Mouse (Mus musculus): Measurements from ENCODE around the gene Trim58. TPM values are rescaled to one million over a fixed set of nuclear protein-coding genes. Genes with fewer than 3 reads are reported as not detected.

The Trim58 gene
- not detected for total RNA-seq (2021)
- long read RNA-seq, experiment 1, result 0 reads
- long read RNA-seq, experiment 2, result 0 reads

DNA sequence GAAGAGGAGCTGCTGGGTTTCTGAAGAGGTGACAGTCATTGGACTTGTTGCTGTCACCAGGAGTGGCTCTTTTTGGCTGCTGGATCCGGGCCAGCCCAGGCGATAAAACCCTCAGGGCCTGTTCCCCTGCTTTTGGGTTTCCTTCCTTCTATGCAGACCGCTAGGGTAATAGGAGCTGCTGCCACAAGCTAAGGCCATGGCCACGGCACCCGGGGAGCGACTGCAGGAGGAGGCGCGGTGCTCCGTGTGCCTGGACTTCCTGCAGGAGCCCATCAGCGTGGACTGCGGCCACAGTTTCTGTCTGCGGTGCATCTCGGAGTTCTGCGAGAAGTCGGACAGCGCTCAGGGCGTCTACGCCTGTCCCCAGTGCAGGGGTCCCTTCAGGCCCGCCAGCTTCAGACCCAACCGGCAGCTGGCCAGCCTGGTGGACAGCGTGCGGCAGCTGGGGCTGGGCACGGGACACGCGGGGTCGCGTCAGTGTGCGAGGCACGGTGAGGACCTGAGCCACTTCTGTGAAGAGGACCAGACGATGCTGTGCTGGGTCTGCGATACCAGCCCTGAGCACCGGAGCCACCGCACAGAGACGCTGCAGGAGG is at the start of gene Trim58:
Gene Trim58, plus strand, starts transcription at position 194 of the 596 bp plus-strand sequence.
- no peak for DNase-seq (ENCODE audit: low spot score in 2 of 2)

GRCm38 (mm10) chr11:58594814-58595213 is 45.5 kb upstream of the Trim58 start, which contains the start of gene Olfr324:
Gene Olfr324 (plus strand): TSS chr11:58595114.
- DNase-seq (ENCODE audit: low spot score in 2 of 2), result no peak

- no peak for DNase-seq (ENCODE audit: low spot score in 2 of 2)
Observed at GRCm38 (mm10) chr11:58597837-58598236, 42.4 kb upstream of the Trim58 start.

DNA sequence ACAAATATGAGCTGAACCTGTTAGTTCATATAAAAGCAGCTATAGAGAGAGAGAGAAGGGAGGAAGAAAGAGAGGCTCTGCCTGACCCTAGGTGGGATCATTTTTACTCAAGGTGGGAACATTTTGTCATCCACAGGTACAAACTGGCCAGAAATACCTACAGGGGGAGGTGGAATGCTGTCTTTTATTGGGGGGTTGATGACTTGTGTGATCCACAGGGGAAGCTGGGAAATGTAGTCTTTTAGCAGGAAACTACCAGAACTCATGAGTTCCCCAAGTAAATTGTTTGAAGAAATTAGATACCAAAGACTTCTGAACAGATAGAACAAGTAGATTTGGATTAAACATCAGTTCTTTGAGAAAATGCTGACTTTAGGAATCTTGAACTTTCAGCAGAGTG is 38.2 kb upstream of the Trim58 start:
- no peak for DNase-seq (ENCODE audit: low spot score in 2 of 2)

GRCm38 (mm10) chr11:58602800-58603560 is 37.3 kb upstream of the Trim58 start:
- no peak for DNase-seq (ENCODE audit: low spot score in 2 of 2)

DNA sequence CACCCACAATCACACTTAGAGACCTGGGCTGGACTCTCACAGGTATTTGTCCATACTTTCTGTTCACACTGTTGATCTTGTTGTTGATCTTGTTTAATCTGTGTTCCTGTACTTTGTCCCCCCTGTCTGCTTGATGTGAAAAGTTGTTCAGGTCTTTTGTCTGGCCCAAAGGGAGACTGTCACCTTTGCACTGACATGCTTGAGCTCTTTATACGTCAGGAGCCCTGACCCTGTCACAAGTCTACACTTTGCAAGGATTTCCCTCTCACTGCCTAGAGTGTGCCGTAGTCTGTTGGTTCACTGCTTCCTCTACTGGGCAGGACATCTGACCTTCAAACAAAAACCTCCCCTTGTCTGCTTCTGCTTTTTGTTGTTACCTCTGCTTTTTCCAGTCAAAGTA is 35.6 kb upstream of the Trim58 start:
- no peak for DNase-seq (ENCODE audit: low spot score in 2 of 2)

- DNase-seq (ENCODE audit: low spot score in 2 of 2), result no peak
Observed at GRCm38 (mm10) chr11:58605228-58605627, 35.0 kb upstream of the Trim58 start.

DNA sequence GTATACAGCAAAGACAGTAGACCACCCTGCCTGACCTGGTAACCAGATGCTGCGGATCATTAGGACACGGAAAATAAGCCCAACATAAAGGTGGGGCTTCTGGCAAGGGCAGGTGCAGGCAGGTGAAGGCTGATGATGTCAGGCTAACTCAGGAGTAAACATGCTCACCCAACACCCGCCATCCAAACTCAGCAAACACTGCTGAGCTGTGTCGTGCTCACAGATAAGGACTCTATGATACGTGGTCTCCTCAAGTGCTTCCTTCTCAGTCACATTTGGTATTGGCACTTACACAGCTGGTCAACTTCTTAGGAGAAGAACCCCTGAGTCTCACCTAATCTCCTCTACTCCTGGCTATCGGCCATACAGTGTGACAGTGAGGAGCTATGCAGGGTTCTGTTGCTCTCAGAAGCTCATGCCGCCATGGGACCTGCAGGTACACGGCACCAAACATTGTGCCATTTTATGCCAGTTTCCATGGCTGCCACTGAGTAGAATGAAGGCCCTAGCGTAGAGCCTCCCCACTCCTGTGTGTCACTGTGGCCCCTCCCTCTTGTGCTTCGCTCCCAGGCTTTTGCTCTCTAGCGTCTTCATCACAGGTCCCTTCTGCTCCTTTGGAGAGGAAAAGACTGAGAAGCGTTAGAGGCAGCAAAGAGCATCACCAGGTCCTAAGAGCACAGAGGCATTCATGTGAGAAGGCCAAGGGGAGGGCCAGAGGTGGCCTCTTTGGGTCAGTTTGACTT is 33.9 kb upstream of the Trim58 start:
- no peak for DNase-seq (ENCODE audit: low spot score in 2 of 2)

GRCm38 (mm10) chr11:58607030-58607429 is 33.2 kb upstream of the Trim58 start:
- DNase-seq (ENCODE audit: low spot score in 2 of 2), result no peak

GRCm38 (mm10) chr11:58613359-58613758 is 26.9 kb upstream of the Trim58 start:
- DNase-seq (ENCODE audit: low spot score in 2 of 2), result no peak

- no peak for DNase-seq (ENCODE audit: low spot score in 2 of 2)
Observed at GRCm38 (mm10) chr11:58614526-58614925, 25.7 kb upstream of the Trim58 start.

- DNase-seq (ENCODE audit: low spot score in 2 of 2), result no peak
Observed at GRCm38 (mm10) chr11:58615975-58616374, 24.3 kb upstream of the Trim58 start, which contains the start of gene 2210407C18Rik. Gene 2210407C18Rik (minus strand): TSS chr11:58616075.

GRCm38 (mm10) chr11:58618369-58618768 is 21.9 kb upstream of the Trim58 start:
- no peak for DNase-seq (ENCODE audit: low spot score in 2 of 2)

GRCm38 (mm10) chr11:58618793-58619192 is 21.5 kb upstream of the Trim58 start:
- no peak for DNase-seq (ENCODE audit: low spot score in 2 of 2)

- DNase-seq (ENCODE audit: low spot score in 2 of 2), result no peak
Observed at GRCm38 (mm10) chr11:58626146-58626545, 14.1 kb upstream of the Trim58 start.

GRCm38 (mm10) chr11:58630401-58630800 is 9.9 kb upstream of the Trim58 start, which contains the start of gene Olfr323:
Gene Olfr323 (minus strand): TSS chr11:58630501.
- DNase-seq (ENCODE audit: low spot score in 2 of 2), result no peak

- DNase-seq (ENCODE audit: low spot score in 2 of 2), result no peak
Observed at GRCm38 (mm10) chr11:58634878-58635277, 5.4 kb upstream of the Trim58 start.

GRCm38 (mm10) chr11:58636376-58636977 is 3.8 kb upstream of the Trim58 start:
- peak; percentile 27 to 40 for DNase-seq (ENCODE audit: low spot score in 2 of 2)

GRCm38 (mm10) chr11:58638176-58638701 is 2.0 kb upstream of the Trim58 start:
- DNase-seq (ENCODE audit: low spot score in 2 of 2), result peak in 1 of 2 experiments; percentile 13

DNA sequence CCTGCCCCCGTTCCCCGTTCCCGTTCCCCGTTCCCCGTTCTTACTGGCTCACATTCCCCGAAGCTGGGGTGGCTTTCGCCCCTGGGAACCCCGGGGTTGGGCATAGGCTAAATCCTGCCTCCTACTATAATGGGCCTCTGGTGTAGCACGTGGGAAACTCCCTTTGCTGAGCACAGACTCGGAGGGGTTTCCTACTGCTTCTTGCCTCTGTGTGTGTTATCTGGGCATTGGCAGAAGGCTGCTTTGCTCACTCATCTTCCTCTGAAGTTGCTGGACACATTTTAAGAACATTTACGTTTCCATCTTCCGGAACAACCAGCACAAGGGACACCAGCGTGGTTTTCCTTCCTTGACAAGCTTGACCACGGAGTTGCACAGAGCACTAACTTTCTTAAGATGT is 792 bp downstream of the Trim58 start:
- DNase-seq (ENCODE audit: low spot score in 2 of 2), result no peak

Data from adrenal gland, adult 18-20 months (tissue).